Mouse (Mus musculus) liver, embryonic 11.5 days (tissue): ENCODE data around the gene Tle1. TPM values are rescaled to one million over a fixed set of nuclear protein-coding genes. Genes with fewer than 3 reads are reported as not detected.
A peak's percentile ranks its signal among the peaks of the same experiment; 100 is the strongest.

Experiments used
- ATAC-seq: fragments of 200-750 bp; cut with Nextera tagmentation; replicated peaks from 2 replicates; pipeline ENCODE4 v1.8.0; 2017; ENCODE audit warnings: moderate number of reproducible peaks, mild to moderate bottlenecking, moderate TSS enrichment, moderate library complexity; ENCODE audit not compliant: low FRiP score
- DNase-seq: peaks from one replicate; pipeline ENCODE4 v3.0.0-alpha.2; 2017; ENCODE audit warnings: low spot score
- H3K27ac ChIP-seq: fragments of 300-500 bp; sonication (generic); 2 replicates; pipeline ENCODE4 v1.5.1; 2014; ENCODE audit warnings: mild to moderate bottlenecking, low read depth, low read length, control low read depth
- H3K27me3 ChIP-seq: fragments of 300-500 bp; sonication (generic); replicated peaks from 2 replicates; pipeline ENCODE4 v1.6.1; 2014; ENCODE audit warnings: low read length, mixed read lengths; ENCODE audit not compliant: control insufficient read depth, insufficient read depth
- H3K36me3 ChIP-seq: fragments of 300-500 bp; sonication (generic); 2 replicates; pipeline ENCODE4 v1.6.1; 2014; ENCODE audit warnings: mild to moderate bottlenecking, low read length, moderate library complexity, mixed read lengths; ENCODE audit not compliant: control insufficient read depth, insufficient read depth
- H3K4me1 ChIP-seq: fragments of 300-500 bp; sonication (generic); replicated peaks from 2 replicates; pipeline ENCODE4 v1.6.1; 2014; ENCODE audit warnings: low read length, mixed read lengths; ENCODE audit not compliant: control insufficient read depth, insufficient read depth
- H3K4me2 ChIP-seq: fragments of 300-500 bp; sonication (generic); 2 replicates; pipeline ENCODE4 v1.6.1; 2014; ENCODE audit warnings: mild to moderate bottlenecking, control low read depth, moderate library complexity
- H3K4me3 ChIP-seq: fragments of 300-500 bp; sonication (generic); 2 replicates; pipeline ENCODE4 v1.5.1; 2014; ENCODE audit warnings: low read depth, low read length, control low read depth
- H3K9ac ChIP-seq: fragments of 300-500 bp; sonication (generic); 2 replicates; pipeline ENCODE4 v1.6.1; 2014; ENCODE audit warnings: low read depth, low read length, control low read depth
- H3K9me3 ChIP-seq: fragments of 300-500 bp; sonication (generic); 2 replicates; pipeline ENCODE4 v1.6.1; 2016; ENCODE audit warnings: low read length, inconsistent platforms, mixed read lengths; ENCODE audit not compliant: control insufficient read depth
- WGBS: fragments of 180-500 bp; shearing (Covaris S2); extraction: QIAGEN DNeasy Blood & Tissue Kit; methylation state at CpG from one replicate; pipeline ENCODE4 v1.1.7; 2014; 5-methylcytosine and 5-hydroxymethylcytosine counted together
- polyA plus RNA-seq: library from polyadenylated mRNA; unstranded; fragments of >200 nt; fragmentation: Nextera tagmentation; extraction: Ambion mirVana; gene quantifications from 2 replicates; pipeline ENCODE4 v1.2.1, GENCODE M21; 2014

The Tle1 gene
- 17.0 and 18.2 TPM in 2 replicates for polyA plus RNA-seq

DNA sequence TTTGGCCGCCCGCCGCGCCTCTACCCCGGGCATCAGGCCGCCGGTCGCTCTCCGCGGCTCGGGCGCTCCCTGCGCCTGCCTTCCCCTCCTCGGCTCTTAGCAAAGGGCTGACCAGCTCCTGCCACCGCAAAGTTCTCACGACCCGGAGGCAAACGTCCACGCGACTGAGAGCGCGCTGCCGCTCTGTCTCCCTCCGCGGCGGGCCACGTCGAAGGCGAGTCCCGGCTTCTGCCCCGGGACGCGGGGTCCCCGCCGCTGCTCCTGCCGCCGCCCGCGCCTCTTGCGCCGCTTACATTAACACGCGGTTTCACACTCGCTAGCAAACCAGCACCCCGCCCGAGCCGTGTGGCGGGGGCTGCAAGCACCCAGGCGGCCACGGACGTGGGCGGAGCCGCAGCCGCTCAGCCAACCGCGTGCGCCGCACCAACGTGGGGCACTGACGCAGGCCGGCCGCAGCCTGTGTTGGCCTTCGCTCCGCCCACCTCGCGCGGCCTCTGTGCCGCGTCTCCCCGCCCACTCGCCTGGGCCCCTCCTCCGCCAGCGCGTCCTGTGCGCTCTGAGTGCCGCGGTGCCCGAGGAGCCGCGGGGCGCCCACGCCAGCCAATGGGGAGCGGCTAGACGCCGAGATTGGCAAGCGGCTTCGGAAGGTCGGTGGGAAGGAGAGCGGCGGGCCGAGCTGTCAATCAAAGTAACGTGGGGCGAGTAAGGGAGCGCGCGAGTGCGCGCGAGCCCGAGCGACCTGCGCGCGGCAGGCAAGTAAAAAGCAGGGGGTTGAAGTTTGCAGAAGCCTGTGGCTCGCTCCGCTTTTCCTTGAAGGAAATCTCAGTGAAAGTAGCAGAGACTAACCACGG lies at the start of gene Tle1:
Tle1 (minus strand) TSS at position 361 of the 851 bp plus-strand sequence.
- Histone ChIP-seq H3K9me3 (no peaks in the 10 kb centered on the region), H3K27ac (peak within 1 kb of the TSS; percentile 90), H3K4me2 (peak within 1 kb of the TSS; percentile 83), H3K36me3 (no peaks in the 10 kb centered on the region), H3K4me3 (peak within 1 kb of the TSS; percentile 87), H3K27me3 (0 out of 2 replicates have a peak, but pooled peaks cover 6% of the 10 kb centered on the region), H3K9ac (peak within 1 kb of the TSS; percentile 90), H3K4me1 (peaks cover 9% of the 10 kb centered on the region)
- DNase-seq, result peak; percentile 97
- peak; percentile 93 for ATAC-seq
- under 1% methylated on average over 103 of the region's 107 CpGs for WGBS

DNA sequence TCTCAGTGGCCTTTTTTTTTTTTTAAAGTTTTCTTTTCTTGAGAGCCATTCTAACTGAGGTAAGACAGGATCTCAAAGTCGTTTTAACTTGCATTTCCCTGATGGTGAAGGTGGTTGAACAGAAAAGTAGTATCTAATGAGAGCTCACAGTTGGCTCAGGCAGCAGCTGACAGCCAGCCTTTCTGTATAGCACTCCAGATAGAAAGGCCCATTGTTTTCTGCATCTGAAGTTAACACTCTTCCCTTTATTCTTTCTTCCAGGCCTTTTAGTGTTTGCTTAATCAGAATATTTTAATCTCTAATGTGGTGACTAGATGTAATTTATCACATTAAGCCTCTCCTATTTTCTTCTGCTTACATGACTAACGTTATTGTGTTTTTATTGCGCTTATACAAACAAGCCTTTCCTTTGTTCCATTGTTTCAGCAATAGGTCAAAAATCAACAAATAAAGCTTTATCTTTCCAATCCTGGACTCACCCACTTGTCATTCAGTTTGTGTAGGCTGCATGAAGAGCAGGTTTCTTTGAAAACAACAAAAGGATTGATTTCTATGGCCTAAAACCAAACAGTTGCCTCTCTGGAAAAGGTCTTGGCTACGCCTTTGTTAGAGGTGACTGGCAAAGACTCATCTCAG lies 33.0 kb upstream of the Tle1 start:
- 62% methylated on average over 4 of the region's 4 CpGs for WGBS
- ATAC-seq, result no peak
- H3K4me2 ChIP-seq, result no peak overlapping the region
- H3K4me3 ChIP-seq, result no peak overlapping the region
- H3K4me1 ChIP-seq, result no peaks in the 10 kb centered on the region
- H3K9me3 ChIP-seq, result no peaks in the 10 kb centered on the region
- no peaks in the 10 kb centered on the region for H3K27me3 ChIP-seq
- no peaks in the 10 kb centered on the region for H3K36me3 ChIP-seq
- no peak for DNase-seq
- H3K9ac ChIP-seq, result no peak overlapping the region
- no peak overlapping the region for H3K27ac ChIP-seq

DNA sequence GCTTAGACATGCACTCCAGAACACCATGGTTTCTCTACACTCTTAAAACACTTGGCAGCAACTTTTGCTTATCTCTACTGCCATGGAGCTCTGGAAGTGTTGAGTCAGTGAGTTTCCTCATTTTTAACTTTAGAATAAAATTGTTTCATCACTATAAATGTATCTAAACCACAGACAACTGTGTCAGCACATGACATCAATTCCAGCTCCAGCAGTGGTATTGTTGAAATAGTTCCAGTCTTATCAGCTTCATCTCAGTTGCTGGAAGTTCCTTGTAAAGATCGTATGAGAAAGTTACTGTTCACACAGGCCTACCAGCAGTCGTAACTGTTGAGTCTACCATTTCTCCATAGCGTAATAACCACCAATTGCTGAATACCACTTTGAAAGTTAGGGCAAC lies 31.5 kb upstream of the Tle1 start:
- no peaks in the 10 kb centered on the region for H3K36me3 ChIP-seq
- no peak overlapping the region for H3K27ac ChIP-seq
- no peaks in the 10 kb centered on the region for H3K4me1 ChIP-seq
- H3K9ac ChIP-seq, result no peak overlapping the region
- 68% methylated on average over 3 of the region's 3 CpGs for WGBS
- ATAC-seq, result no peak
- H3K27me3 ChIP-seq, result no peaks in the 10 kb centered on the region
- H3K4me3 ChIP-seq, result no peak overlapping the region
- H3K9me3 ChIP-seq, result no peaks in the 10 kb centered on the region
- no peak for DNase-seq
- no peak overlapping the region for H3K4me2 ChIP-seq

DNA sequence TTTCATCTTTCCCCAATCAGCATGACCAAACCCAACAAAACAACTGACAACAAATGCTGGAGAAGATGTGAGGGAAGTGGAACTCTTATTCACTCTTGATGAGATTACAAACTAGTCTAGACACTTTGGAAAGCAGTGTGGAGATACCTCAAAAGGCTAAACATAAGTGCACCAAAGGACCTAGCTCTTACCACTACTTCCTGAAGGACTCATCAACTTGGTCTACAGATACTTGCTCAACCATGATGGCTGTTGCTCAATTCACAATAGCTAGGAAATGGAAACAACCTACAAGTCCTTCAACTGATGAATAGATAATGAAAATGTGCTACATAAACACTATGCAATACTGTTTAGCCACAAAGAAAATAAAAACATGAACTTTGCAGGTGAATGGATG lies 30.1 kb upstream of the Tle1 start:
- Histone ChIP-seq H3K4me1 (no peaks in the 10 kb centered on the region), H3K9me3 (no peaks in the 10 kb centered on the region), H3K4me2 (no peak overlapping the region), H3K27me3 (no peaks in the 10 kb centered on the region), H3K27ac (no peak overlapping the region), H3K9ac (no peak overlapping the region), H3K36me3 (no peaks in the 10 kb centered on the region), H3K4me3 (no peak overlapping the region)
- no peak for ATAC-seq
- no peak for DNase-seq

DNA sequence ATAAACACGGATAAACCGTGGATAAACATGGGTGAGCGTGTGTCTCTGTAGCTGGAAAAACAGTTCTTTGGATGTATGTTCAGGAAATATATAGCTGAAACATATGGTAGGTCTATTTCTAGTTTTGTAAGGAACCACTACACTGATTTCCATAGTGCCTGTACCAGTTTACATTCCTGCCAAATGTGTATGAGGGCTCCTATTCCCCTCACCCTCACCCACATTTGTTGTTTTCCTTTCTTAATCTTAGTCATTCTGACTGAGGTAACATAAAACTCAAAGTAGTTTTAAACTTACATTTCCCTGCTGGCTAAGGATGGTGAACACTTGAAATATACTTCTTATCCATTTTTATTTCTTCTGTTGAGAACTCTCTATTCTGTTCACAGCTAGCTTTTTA lies 20.9 kb upstream of the Tle1 start:
- WGBS, result 78% methylated on average over 3 of the region's 3 CpGs
- H3K9me3 ChIP-seq, result no peaks in the 10 kb centered on the region
- no peak for ATAC-seq
- no peak overlapping the region for H3K9ac ChIP-seq
- H3K4me1 ChIP-seq, result no peaks in the 10 kb centered on the region
- no peak overlapping the region for H3K4me3 ChIP-seq
- DNase-seq, result no peak
- no peaks in the 10 kb centered on the region for H3K27me3 ChIP-seq
- no peak overlapping the region for H3K27ac ChIP-seq
- H3K36me3 ChIP-seq, result no peaks in the 10 kb centered on the region
- no peak overlapping the region for H3K4me2 ChIP-seq

DNA sequence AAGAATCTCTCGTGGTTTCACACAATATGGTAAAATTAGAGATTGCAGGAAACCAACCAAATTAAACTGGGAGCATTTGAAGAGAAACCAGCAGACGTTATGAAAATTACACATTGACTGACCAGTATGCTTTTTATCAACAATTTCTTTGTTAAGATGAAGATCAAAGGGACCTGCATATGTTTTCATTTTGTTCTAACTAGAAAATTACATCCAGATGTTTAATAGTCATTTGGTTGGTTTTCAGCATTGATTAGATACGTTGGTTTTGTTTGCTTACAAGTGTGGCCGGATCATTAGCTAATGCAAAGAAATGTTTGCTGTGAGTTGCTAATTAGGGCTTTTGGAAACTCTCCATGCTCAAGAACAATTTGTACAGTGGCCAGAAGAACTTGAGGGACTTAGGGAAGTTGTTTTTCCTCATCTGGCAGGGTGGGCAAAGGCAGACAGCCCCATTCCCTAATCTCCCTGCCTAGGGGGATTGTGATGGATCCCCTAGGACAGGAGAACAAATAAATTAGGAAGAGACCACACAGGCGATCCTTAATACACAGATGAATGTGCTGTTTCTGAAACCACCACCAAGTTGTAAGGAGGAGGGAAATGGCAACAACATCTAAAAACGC lies 3.8 kb upstream of the Tle1 start:
- H3K4me1 ChIP-seq, result no peaks in the 10 kb centered on the region; the same call in 1 of the 2 replicates
- H3K27me3 ChIP-seq, result 0 out of 2 replicates have a peak, but pooled peaks cover 6% of the 10 kb centered on the region
- H3K4me2 ChIP-seq, result no peak overlapping the region; the same call in 1 of the 2 replicates
- H3K27ac ChIP-seq, result no peak overlapping the region
- ATAC-seq (no peak), DNase-seq (no peak)
- no peaks in the 10 kb centered on the region for H3K9me3 ChIP-seq
- no peak overlapping the region for H3K9ac ChIP-seq
- H3K36me3 ChIP-seq, result no peaks in the 10 kb centered on the region
- 26% methylated on average over 6 of the region's 6 CpGs for WGBS
- no peak overlapping the region for H3K4me3 ChIP-seq

DNA sequence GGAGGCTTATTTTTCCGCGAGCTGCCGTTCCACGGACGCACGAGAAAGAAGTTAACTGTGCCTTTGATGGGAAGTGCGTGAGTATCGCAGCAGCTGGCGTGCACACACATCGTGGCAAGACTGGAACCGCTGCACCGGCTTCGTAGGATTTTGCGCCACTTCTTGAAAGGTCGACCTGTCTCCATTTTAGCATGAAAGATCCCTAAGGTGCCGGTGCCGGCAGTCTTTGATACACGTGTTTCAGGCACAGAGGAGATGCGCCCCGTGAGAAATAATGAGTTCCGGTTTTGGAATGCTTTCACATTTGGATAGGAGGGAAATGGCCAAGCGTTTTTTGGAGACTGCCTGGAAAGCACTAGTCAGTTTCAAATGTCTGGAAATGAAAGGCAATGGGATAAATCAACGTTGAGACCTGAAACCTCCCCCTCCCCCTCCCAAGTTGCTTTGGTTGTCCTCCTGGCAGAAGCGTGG lies 837 bp upstream of the Tle1 start:
- under 1% methylated on average over 24 of the region's 24 CpGs for WGBS
- Histone ChIP-seq H3K36me3 (no peaks in the 10 kb centered on the region), H3K4me1 (peaks cover 6% of the 10 kb centered on the region), H3K9ac (peak overlapping the region; percentile 70), H3K4me2 (peak overlapping the region; percentile 83), H3K27me3 (0 out of 2 replicates have a peak, but pooled peaks cover 6% of the 10 kb centered on the region), H3K9me3 (no peaks in the 10 kb centered on the region), H3K4me3 (peak overlapping the region; percentile 87), H3K27ac (no peak overlapping the region; the same call in 1 of the 2 replicates)
- DNase-seq (no peak), ATAC-seq (no peak)
